ENCODE assay signal across 9 mouse cellular contexts in the genomic region with DNA sequence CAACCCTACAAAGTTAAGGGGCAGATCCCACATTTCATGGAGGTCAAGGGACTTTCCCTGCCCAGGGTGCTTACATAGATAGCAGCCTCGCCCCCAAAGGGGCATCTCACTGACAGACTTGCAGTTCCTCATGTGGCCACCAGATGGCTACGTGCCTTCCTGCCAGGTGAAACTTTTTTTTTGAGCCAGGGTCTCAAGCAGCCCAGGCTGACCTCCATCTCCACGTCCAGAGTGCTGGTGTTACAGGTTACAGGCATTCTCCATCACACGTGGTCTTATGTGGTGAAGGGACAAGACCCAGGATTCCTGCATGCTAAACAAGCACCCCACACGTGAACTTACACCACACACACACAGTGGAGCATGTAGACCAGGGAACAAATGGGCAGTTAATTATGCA. TPM values are rescaled to one million over a fixed set of nuclear protein-coding genes. Genes with fewer than 3 reads are reported as not detected.
DNase-seq lines count a peak whose midpoint lies in the region; ATAC-seq and TF ChIP-seq lines count a peak whose summit lies in the region.
"Had no signal": no experiment of that assay in that cellular context is flagged by ENCODE, and none has a peak within 500 bp of the region (broad histone marks: within the 10 kb centered on the region; RNA-seq: fewer than 3 reads in every experiment).

No protein-coding gene starts in this region.

- H3K36me3 ChIP-seq in hindbrain, embryonic 11.5 days (ENCODE audit: control insufficient read depth, insufficient read depth, low read length) = no peaks in the 10 kb centered on the region
- no peaks in the 10 kb centered on the region for H3K36me3 ChIP-seq in hindbrain, embryonic 12.5 days
- no peaks in the 10 kb centered on the region for H3K36me3 ChIP-seq in C2C12 (ENCODE audit: control insufficient read depth, insufficient read depth)
- H3K36me3 ChIP-seq: stomach, embryonic 15.5 days had no signal

- no peak overlapping the region for H3K27ac ChIP-seq in hindbrain, embryonic 11.5 days (ENCODE audit: low read depth, low read length)
- H3K27ac ChIP-seq in hindbrain, embryonic 12.5 days = no peak overlapping the region
- H3K27ac ChIP-seq: stomach, embryonic 15.5 days had no signal

- no peak overlapping the region for H3ac ChIP-seq in C2C12 (ENCODE audit: control insufficient read depth, insufficient read length, low read depth)

- no peak for ATAC-seq in hindbrain, embryonic 11.5 days (ENCODE audit: low FRiP score)
- ATAC-seq in hindbrain, embryonic 12.5 days (ENCODE audit: low FRiP score) = no peak

- no peaks in the 10 kb centered on the region for H3K79me2 ChIP-seq in C2C12 (ENCODE audit: control insufficient read depth, insufficient read depth)

- no peak overlapping the region for H3K4me2 ChIP-seq in hindbrain, embryonic 11.5 days (replicated peaks; ENCODE audit: low read depth, low read length)
- no peak overlapping the region for H3K4me2 ChIP-seq in hindbrain, embryonic 12.5 days (replicated peaks)
- H3K4me2 ChIP-seq: stomach, embryonic 15.5 days had no signal

- no peaks in the 10 kb centered on the region for H3K9me3 ChIP-seq in hindbrain, embryonic 11.5 days (ENCODE audit: control insufficient read depth, low read length)
- no peaks in the 10 kb centered on the region for H3K9me3 ChIP-seq in hindbrain, embryonic 12.5 days (replicated peaks)
- H3K9me3 ChIP-seq: stomach, embryonic 15.5 days had no signal

- H3K4me3 ChIP-seq in hindbrain, embryonic 11.5 days (ENCODE audit: low read depth, low read length) = no peak overlapping the region
- H3K4me3 ChIP-seq in hindbrain, embryonic 12.5 days = no peak overlapping the region
- H3K4me3 ChIP-seq in C2C12 (ENCODE audit: insufficient read depth, poor library complexity, severe bottlenecking) = no peak overlapping the region
- H3K4me3 ChIP-seq: stomach, embryonic 15.5 days had no signal

- no peak overlapping the region for H3K9ac ChIP-seq in hindbrain, embryonic 11.5 days (ENCODE audit: low read depth, low read length)
- no peak overlapping the region for H3K9ac ChIP-seq in hindbrain, embryonic 12.5 days
- H3K9ac ChIP-seq: stomach, embryonic 15.5 days had no signal

- H3K4me1 ChIP-seq in hindbrain, embryonic 11.5 days (replicated peaks; ENCODE audit: control insufficient read depth, insufficient read depth, low read length) = peaks cover 6% of the 10 kb centered on the region; the same call in 1 of the 2 replicates
- H3K4me1 ChIP-seq in hindbrain, embryonic 12.5 days = peaks cover 18% of the 10 kb centered on the region

- TF ChIP-seq CTCF in C2C12 (IDR thresholded peaks at IDR 0.05; ENCODE audit: control insufficient read depth, insufficient read depth, insufficient read length) = peak; percentile 52

- DNase-seq in hindbrain, embryonic 11.5 days (ENCODE audit: low spot score) = peak; percentile 82
- DNase-seq in adipocyte (ENCODE audit: low spot score) = peak; percentile 41
- DNase-seq in embryo, embryonic 11.5 days (ENCODE audit: low read depth, low spot score) = peak; percentile 54
- DNase-seq in kidney, postnatal 36 days = peak; percentile 58 to 86
- DNase-seq in naive thymus-derived CD4-positive, alpha-beta T cell, adult 2 months (ENCODE audit: low read depth) = peak; percentile 84
- DNase-seq in thymus, postnatal 36 days = peak; percentile 71 to 73

- WGBS in hindbrain, embryonic 11.5 days = under 1% methylated on average over 5 of the region's 5 CpGs
- WGBS in hindbrain, embryonic 12.5 days = 3% methylated on average over 5 of the region's 5 CpGs

- no peaks in the 10 kb centered on the region for H3K79me3 ChIP-seq in C2C12 (ENCODE audit: low read depth)

- H3K27me3 ChIP-seq in hindbrain, embryonic 11.5 days (ENCODE audit: control insufficient read depth, insufficient read depth, low read length) = peaks cover 30% of the 10 kb centered on the region
- peaks cover 65% of the 10 kb centered on the region for H3K27me3 ChIP-seq in hindbrain, embryonic 12.5 days
- H3K27me3 ChIP-seq in C2C12 (ENCODE audit: control insufficient read depth, insufficient read depth, insufficient read length) = peaks cover 29% of the 10 kb centered on the region

TF ChIP-seq in C2C12, 6 proteins besides CTCF, POLR2A, EP300 and RAD21:
- TF ChIP-seq CEBPB (IDR thresholded peaks at IDR 0.05; ENCODE audit: low read depth) (no peak), MAX (IDR thresholded peaks at IDR 0.05) (no peak), FOSL1 (IDR thresholded peaks at IDR 0.05; ENCODE audit: insufficient read depth, low read length, poor library complexity, severe bottlenecking) (no peak), USF1 (IDR thresholded peaks at IDR 0.05; ENCODE audit: low read depth) (peak; percentile 59), MYOD1 (IDR thresholded peaks at IDR 0.05; ENCODE audit: control insufficient read depth, insufficient read length, low read depth) (no peak), MYOG (IDR thresholded peaks at IDR 0.05; ENCODE audit: control insufficient read depth, extremely low read depth, insufficient read length) (no peak)

RNA-seq across cellular contexts. Expression of gene Gpr3, which starts 5.3 kb away (rescaled TPM):
- polyA plus RNA-seq in hindbrain, embryonic 11.5 days (2014; fragmentation: Nextera tagmentation; extraction: Ambion mirVana) = 0.19 and 0.50 TPM in 2 replicates
- 0.08 and 0.35 TPM in 2 replicates for polyA plus RNA-seq in hindbrain, embryonic 12.5 days (2016; fragmentation: Nextera tagmentation; extraction: Ambion mirVana)
- 0.53 TPM for polyA plus RNA-seq in C2C12 (2012; fragmentation: generic; extraction: Trizol)

RNA-seq across cellular contexts. Expression of gene Cd164l2, which starts 5.7 kb away (rescaled TPM):
- 0.91 and 0.93 TPM in 2 replicates for polyA plus RNA-seq in hindbrain, embryonic 11.5 days (2014; fragmentation: Nextera tagmentation; extraction: Ambion mirVana)
- polyA plus RNA-seq in hindbrain, embryonic 12.5 days (2016; fragmentation: Nextera tagmentation; extraction: Ambion mirVana) = 2.0 and 2.3 TPM in 2 replicates
- 0.23 TPM for polyA plus RNA-seq in C2C12 (2012; fragmentation: generic; extraction: Trizol)

RNA-seq across cellular contexts. Expression of gene Map3k6, which starts 23.0 kb away (rescaled TPM):
- 2.7 and 3.0 TPM in 2 replicates for polyA plus RNA-seq in hindbrain, embryonic 11.5 days (2014; fragmentation: Nextera tagmentation; extraction: Ambion mirVana)
- 1.9 and 2.3 TPM in 2 replicates for polyA plus RNA-seq in hindbrain, embryonic 12.5 days (2016; fragmentation: Nextera tagmentation; extraction: Ambion mirVana)
- 7.3 TPM for polyA plus RNA-seq in C2C12 (2012; fragmentation: generic; extraction: Trizol)

RNA-seq across cellular contexts. Expression of gene Sytl1, which starts 45.3 kb away (rescaled TPM):
- 0.59 and 1.2 TPM in 2 replicates for polyA plus RNA-seq in hindbrain, embryonic 11.5 days (2014; fragmentation: Nextera tagmentation; extraction: Ambion mirVana)
- 0.67 and 1.2 TPM in 2 replicates for polyA plus RNA-seq in hindbrain, embryonic 12.5 days (2016; fragmentation: Nextera tagmentation; extraction: Ambion mirVana)
- 0.89 TPM for polyA plus RNA-seq in C2C12 (2012; fragmentation: generic; extraction: Trizol)

RNA-seq across cellular contexts. Expression of gene Tmem222, which starts 60.0 kb away (rescaled TPM):
- polyA plus RNA-seq in hindbrain, embryonic 11.5 days (2014; fragmentation: Nextera tagmentation; extraction: Ambion mirVana) = 80.7 and 82.8 TPM in 2 replicates
- 75.7 and 77.7 TPM in 2 replicates for polyA plus RNA-seq in hindbrain, embryonic 12.5 days (2016; fragmentation: Nextera tagmentation; extraction: Ambion mirVana)
- 65.3 TPM for polyA plus RNA-seq in C2C12 (2012; fragmentation: generic; extraction: Trizol)
